Mouse (Mus musculus): ENCODE measurements at regions not wholly inside any gene's neighbourhood (a gene's known extent, or its start where the extent isn't known, plus 50 kb on each side); places are given as distances from the start of the nearest gene placed in this dataset.

DNA sequence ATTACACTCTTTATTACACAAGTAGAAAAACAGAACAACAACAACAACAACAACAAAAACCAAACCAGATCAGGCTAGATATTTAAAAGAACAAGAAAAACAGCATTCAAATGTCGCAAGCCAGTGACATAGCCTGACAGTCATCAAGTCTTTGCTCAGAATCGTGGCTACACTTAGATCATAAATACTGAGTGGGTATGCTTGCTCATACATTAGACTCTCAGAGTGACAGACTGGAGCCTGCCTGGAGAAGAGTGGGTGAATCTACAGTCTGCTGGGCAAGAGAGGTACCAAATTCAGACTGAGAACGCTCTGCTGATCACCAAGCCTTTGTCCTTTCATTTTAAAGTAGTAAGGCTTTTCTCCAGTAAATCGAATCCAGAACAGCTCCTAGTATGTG is 202.4 kb upstream of the Cnr1 start:
- in situ Hi-C loops (cut with MboI; ENCODE audit: low pct_ligation_motif_present, low pct_unique_long_range_greater_than_20kb, low sequenced_read_pairs) (no loop called here), dilution Hi-C loops (cut with MboI; ENCODE audit: extremely low pct_ligation_motif_present, extremely low pct_unique_long_range_greater_than_20kb, low sequenced_read_pairs) (no loop called here)
- Histone ChIP-seq H3K36me3 (replicated peaks in 1 of 2; ENCODE audit: control insufficient read depth in 1 of 2, insufficient read depth in 1 of 2, low read length in 1 of 2) (no peaks in the 10 kb centered on the region), H3K27me3 (replicated peaks) (no peaks in the 10 kb centered on the region), H3K9me3 (replicated peaks; ENCODE audit: low read length) (no peaks in the 10 kb centered on the region), H3K27ac (ENCODE audit: insufficient read depth, low read depth) (no peak overlapping the region), H3K9ac (ENCODE audit: insufficient read depth, low read depth) (no peak overlapping the region), H3K4me1 (ENCODE audit: control insufficient read depth in 1 of 2, insufficient read depth in 2 of 2) (peaks cover 0 to 4% of the 10 kb centered on the region in 2 experiments; a peak in 1 of 4 replicates), H3K79me2 (replicated peaks; ENCODE audit: control insufficient read depth, extremely low read depth, insufficient read depth, poor library complexity, severe bottlenecking) (no peaks in the 10 kb centered on the region), H3K4me3 (replicated peaks in 1 of 3; ENCODE audit: low read depth in 2 of 3, low read length in 2 of 3, poor library complexity in 1 of 3) (no peak overlapping the region), H3K4me2 (ENCODE audit: insufficient read depth, low read depth, poor library complexity, severe bottlenecking) (no peak overlapping the region)
- DNase-seq (ENCODE audit: extremely low read depth): no peak
- no peak for TF ChIP-seq ETS1 (conservative IDR thresholded peaks at IDR 0.05; ENCODE audit: low read depth, low read length)
- no peak for TF ChIP-seq RAD21 (IDR thresholded peaks at IDR 0.05; ENCODE audit: low read depth, low read length)
- no peak for TF ChIP-seq RCOR1 (conservative IDR thresholded peaks at IDR 0.05; ENCODE audit: low read depth, low read length)
- TF ChIP-seq SMC3 (IDR thresholded peaks at IDR 0.05; ENCODE audit: low read depth, low read length): no peak
- TF ChIP-seq HCFC1 (IDR thresholded peaks at IDR 0.05; ENCODE audit: low read depth, low read length): no peak
- no peak for TF ChIP-seq GABPA (IDR thresholded peaks at IDR 0.05; ENCODE audit: insufficient replicate concordance, low read depth, low read length)
- no peak for TF ChIP-seq MAFK (IDR thresholded peaks at IDR 0.05; ENCODE audit: insufficient replicate concordance, low read length)
- TF ChIP-seq MAX (IDR thresholded peaks at IDR 0.05; ENCODE audit: low read length): no peak
- no peak for TF ChIP-seq BHLHE40 (IDR thresholded peaks at IDR 0.05; ENCODE audit: low read depth, low read length)
- TF ChIP-seq JUND (conservative IDR thresholded peaks at IDR 0.05; ENCODE audit: low read depth, low read length): no peak
- no peak for TF ChIP-seq NELFE (IDR thresholded peaks at IDR 0.05; ENCODE audit: low read depth, low read length)
- no peak for TF ChIP-seq ZC3H11A (IDR thresholded peaks at IDR 0.05; ENCODE audit: low read depth, low read length)
- no peak for TF ChIP-seq CHD2 (IDR thresholded peaks at IDR 0.05; ENCODE audit: low read length)
- TF ChIP-seq UBTF (IDR thresholded peaks at IDR 0.05; ENCODE audit: low read depth, low read length): no peak
- no peak for TF ChIP-seq CHD1 (IDR thresholded peaks at IDR 0.05; ENCODE audit: low read depth, low read length)
- no peak for TF ChIP-seq CTCF (conservative IDR thresholded peaks at IDR 0.05 in 1 of 2, IDR thresholded peaks at IDR 0.05 in 1 of 2; ENCODE audit: low read depth in 2 of 2, low read length in 2 of 2)
- no peak for TF ChIP-seq MXI1 (IDR thresholded peaks at IDR 0.05; ENCODE audit: low read depth, low read length)
- TF ChIP-seq USF1 (IDR thresholded peaks at IDR 0.05; ENCODE audit: low read depth, low read length): no peak
- TF ChIP-seq ZNF384 (IDR thresholded peaks at IDR 0.05; ENCODE audit: low read depth, low read length): no peak
- no peak for TF ChIP-seq EP300 (IDR thresholded peaks at IDR 0.05; ENCODE audit: low read length)

DNA sequence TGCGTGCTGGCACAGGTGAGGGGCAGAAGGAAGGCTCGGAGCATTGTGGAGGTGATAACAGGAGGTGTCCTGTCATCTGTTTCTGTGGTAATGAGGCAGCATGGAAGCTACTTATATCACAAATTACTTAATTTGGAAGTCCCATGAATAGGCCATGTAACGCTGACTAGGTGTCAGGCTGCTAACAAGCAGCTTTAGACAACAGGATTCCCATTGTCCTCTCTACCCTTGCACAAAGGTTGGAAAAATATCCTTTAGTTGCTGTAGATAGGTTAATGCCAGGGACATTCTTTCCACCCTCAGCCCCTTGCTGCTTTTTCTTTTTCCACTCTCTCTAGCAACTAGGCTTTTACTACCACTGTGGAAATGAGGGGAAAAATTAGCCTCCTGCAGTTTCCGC is 192.6 kb upstream of the Cnr1 start:
- H3K4me3 ChIP-seq (replicated peaks in 1 of 3; ENCODE audit: low read depth in 2 of 3, low read length in 2 of 3, poor library complexity in 1 of 3): no peak overlapping the region
- DNase-seq (ENCODE audit: extremely low read depth): no peak
- H3K4me1 ChIP-seq (ENCODE audit: control insufficient read depth in 1 of 2, insufficient read depth in 2 of 2): no peaks in the 10 kb centered on the region
- H3K27ac ChIP-seq (ENCODE audit: insufficient read depth, low read depth): no peak overlapping the region
- no peak overlapping the region for H3K9ac ChIP-seq (ENCODE audit: insufficient read depth, low read depth)
- H3K79me2 ChIP-seq (replicated peaks; ENCODE audit: control insufficient read depth, extremely low read depth, insufficient read depth, poor library complexity, severe bottlenecking): no peaks in the 10 kb centered on the region
- no peak for TF ChIP-seq NRF1 (IDR thresholded peaks at IDR 0.05; ENCODE audit: low read depth, low read length)
- TF ChIP-seq ELF1 (IDR thresholded peaks at IDR 0.05; ENCODE audit: low read depth, low read length): no peak
- no peak for TF ChIP-seq MEF2A (IDR thresholded peaks at IDR 0.05; ENCODE audit: borderline replicate concordance, low read depth, low read length)
- no peak for TF ChIP-seq ETS1 (conservative IDR thresholded peaks at IDR 0.05; ENCODE audit: low read depth, low read length)
- TF ChIP-seq IRF4 (IDR thresholded peaks at IDR 0.05; ENCODE audit: low read depth, low read length): no peak
- TF ChIP-seq USF2 (conservative IDR thresholded peaks at IDR 0.05; ENCODE audit: low read depth, low read length): no peak
- no peak for TF ChIP-seq HCFC1 (IDR thresholded peaks at IDR 0.05; ENCODE audit: low read depth, low read length)
- TF ChIP-seq MAZ (IDR thresholded peaks at IDR 0.05; ENCODE audit: low read depth, low read length): no peak
- TF ChIP-seq RAD21 (IDR thresholded peaks at IDR 0.05; ENCODE audit: low read depth, low read length): no peak
- no peak for TF ChIP-seq CHD1 (IDR thresholded peaks at IDR 0.05; ENCODE audit: low read depth, low read length)
- no peak for TF ChIP-seq SIN3A (IDR thresholded peaks at IDR 0.05; ENCODE audit: low read length)
- no peak for TF ChIP-seq RCOR1 (conservative IDR thresholded peaks at IDR 0.05; ENCODE audit: low read depth, low read length)
- no peaks in the 10 kb centered on the region for H3K9me3 ChIP-seq (replicated peaks; ENCODE audit: low read length)
- H3K36me3 ChIP-seq (replicated peaks in 1 of 2; ENCODE audit: control insufficient read depth in 1 of 2, insufficient read depth in 1 of 2, low read length in 1 of 2): no peaks in the 10 kb centered on the region
- no peak overlapping the region for H3K4me2 ChIP-seq (ENCODE audit: insufficient read depth, low read depth, poor library complexity, severe bottlenecking)
- H3K27me3 ChIP-seq (replicated peaks): no peaks in the 10 kb centered on the region
- in situ Hi-C loops (cut with MboI; ENCODE audit: low pct_ligation_motif_present, low pct_unique_long_range_greater_than_20kb, low sequenced_read_pairs): no loop called here
- dilution Hi-C loops (cut with MboI; ENCODE audit: extremely low pct_ligation_motif_present, extremely low pct_unique_long_range_greater_than_20kb, low sequenced_read_pairs): no loop called here
